Mouse (Mus musculus) layer of hippocampus, adult 9-11 months (tissue): ENCODE data around the gene Tas2r119.

Source experiments
- DNase-seq: peaks from one replicate; pipeline ENCODE4 v3.0.0; 2022

The Tas2r119 gene

DNA sequence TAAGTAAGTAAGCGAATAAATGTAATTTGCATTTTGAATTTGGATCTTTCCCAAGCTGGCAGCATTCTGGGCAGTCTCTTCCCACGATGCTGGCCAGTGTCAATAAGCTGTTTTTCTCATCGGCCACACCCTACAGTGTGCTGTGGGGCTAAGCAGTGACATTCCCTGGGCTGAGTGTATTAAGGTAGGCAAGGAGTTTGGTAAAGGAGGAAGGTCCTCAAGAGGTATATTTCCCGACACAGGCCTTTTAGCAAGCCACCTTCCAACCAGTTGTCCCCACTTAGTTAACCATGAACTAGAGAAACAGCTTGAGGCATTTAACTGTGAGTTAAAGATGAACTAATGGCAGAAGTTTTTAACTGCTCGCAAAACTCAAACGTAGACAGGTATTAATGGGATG lies 49.3 kb downstream of the Tas2r119 start:
- DNase-seq, result no peak

DNA sequence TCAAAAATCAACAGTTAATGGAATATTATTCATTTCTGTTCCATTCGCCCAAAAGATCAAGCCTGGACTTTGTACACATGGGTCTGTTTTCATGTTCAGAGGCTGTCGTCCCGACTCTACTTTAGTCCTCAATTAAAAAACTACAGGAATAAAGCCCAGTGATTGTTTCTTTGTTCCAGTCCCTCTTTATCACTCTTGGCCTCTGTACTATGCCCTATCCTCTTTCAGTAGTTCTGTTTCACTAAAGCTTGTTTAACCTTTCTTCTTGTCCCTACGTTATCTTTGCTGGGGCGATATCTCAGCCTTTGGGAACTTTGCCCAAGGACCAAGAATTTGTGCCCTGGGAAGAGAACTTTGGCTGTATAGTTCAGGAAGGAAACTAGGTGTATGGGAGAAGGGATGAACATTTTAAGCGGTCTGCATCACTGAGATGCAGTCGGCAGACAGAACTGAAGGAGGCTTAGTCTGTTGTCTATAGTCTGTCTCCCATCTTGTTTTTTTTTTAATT lies 49.9 kb downstream of the Tas2r119 start:
- no peak for DNase-seq
